Mouse (Mus musculus): ENCODE data around the gene Ppif.

DNA sequence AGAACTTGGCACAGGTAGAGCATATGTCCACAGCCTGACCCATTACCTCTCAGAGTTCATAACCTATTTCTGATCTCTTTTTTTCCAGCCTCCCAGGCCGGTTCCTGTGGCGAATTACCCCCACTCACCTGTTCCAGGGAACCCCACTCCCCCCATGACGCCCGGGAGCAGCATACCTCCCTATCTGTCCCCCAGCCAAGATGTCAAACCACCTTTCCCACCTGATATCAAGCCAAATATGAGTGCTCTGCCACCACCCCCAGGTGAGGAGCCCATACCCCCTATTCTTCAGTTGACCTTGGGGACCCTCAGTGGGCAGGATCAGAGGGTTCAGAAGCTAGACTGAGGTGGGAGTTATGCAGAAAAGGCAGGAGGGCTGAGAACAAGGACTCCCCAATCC lies 42.8 kb upstream of the Ppif start:
- TF ChIP-seq MAFK (IDR thresholded peaks at IDR 0.05; ENCODE audit: insufficient read depth, low read depth, low read length) (no peak), CHD2 (IDR thresholded peaks at IDR 0.05; ENCODE audit: low read depth, low read length) (no peak), ZNF384 (IDR thresholded peaks at IDR 0.05; ENCODE audit: low read depth, low read length) (no peak), ZC3H11A (IDR thresholded peaks at IDR 0.05; ENCODE audit: borderline replicate concordance, low read depth, low read length) (no peak), HCFC1 (IDR thresholded peaks at IDR 0.05; ENCODE audit: borderline replicate concordance, insufficient read depth, low read length) (no peak)

Data from ES-E14 (cell line).